Mouse (Mus musculus) cerebellum, adult 2 months (tissue): Measurements from ENCODE around the gene Khsrp.

ENCODE experiments used
- CTCF ChIP-seq: fragments of 200-500 bp; IDR thresholded peaks from 2 replicates; pipeline ENCODE4 v1.5.1; 2011; ENCODE audit warnings: low read depth, mild to moderate bottlenecking, control low read depth, low read length, moderate library complexity, borderline replicate concordance; ENCODE audit not compliant: insufficient read depth
- POLR2A ChIP-seq: fragments of 200-500 bp; IDR thresholded peaks from 2 replicates; pipeline ENCODE4 v1.6.1; 2011; ENCODE audit warnings: low read length, control low read depth, borderline replicate concordance; ENCODE audit not compliant: insufficient read depth

DNA sequence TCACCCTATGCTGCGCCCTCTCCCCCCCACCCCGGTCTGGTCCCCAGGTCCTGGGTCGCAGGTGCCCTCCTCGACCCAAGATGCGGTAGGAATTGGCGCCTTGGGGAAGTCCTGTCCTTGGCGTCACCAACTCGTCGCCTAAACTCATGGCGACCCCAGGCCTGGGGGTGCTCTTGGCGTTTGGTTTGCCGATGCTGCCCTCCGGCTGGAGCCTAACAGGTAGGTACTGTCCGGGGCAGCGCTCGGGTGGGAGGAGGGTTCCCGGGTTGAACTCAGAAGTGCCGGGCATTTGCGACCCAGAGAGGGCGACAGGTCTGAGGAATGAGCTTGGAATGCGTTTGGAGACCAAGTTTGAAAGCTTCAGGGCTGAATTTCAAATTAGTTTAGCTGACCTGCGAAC is 31.2 kb upstream of the Khsrp start:
- TF ChIP-seq CTCF (no peak), POLR2A (no peak)
